Comparison of ENCODE assay signal across 9 mouse cellular contexts in genomic region chr1:74030901-74031360, GRCm38 (mm10).
DNase-seq lines count a peak whose midpoint lies in the region; ATAC-seq and TF ChIP-seq lines count a peak whose summit lies in the region.
"Had no signal": no experiment of that assay in that cellular context is flagged by ENCODE, and none has a peak within 500 bp of the region (broad histone marks: within the 10 kb centered on the region; RNA-seq: fewer than 3 reads in every experiment).

No protein-coding gene starts in this region.

- DNase-seq in urinary bladder, postnatal 4 days (ENCODE audit: low spot score in 2 of 2): peak; percentile 69 to 70
- no peak for DNase-seq in urinary bladder, adult 18-20 months (ENCODE audit: low spot score in 2 of 2)
- peak; percentile 99 for DNase-seq in heart, adult 11 months
- peak; percentile 75 to 85 for DNase-seq in lung, adult 18-20 months
- peak; percentile 73 for DNase-seq in retina, postnatal 1 day
- no peak for DNase-seq in left cerebral cortex, adult 2 months (ENCODE audit: extremely low spot score in 1 of 2, low spot score in 2 of 2)

- intact Hi-C loops in left cerebral cortex, adult 2 months (cut with DNase I): no loop called here

- TF ChIP-seq CTCF in intestine, postnatal 0 days (IDR thresholded peaks at IDR 0.05; ENCODE audit: low read depth): no peak
- TF ChIP-seq CTCF in left cerebral cortex, adult 2 months (IDR thresholded peaks at IDR 0.05): no peak

- no peaks in the 10 kb centered on the region for H3K27me3 ChIP-seq in intestine, postnatal 0 days (replicated peaks; ENCODE audit: control insufficient read depth, insufficient read depth, low read length)

- H3K4me3 ChIP-seq in intestine, postnatal 0 days (ENCODE audit: low read depth, low read length): no peak overlapping the region
- H3K4me3 ChIP-seq in left cerebral cortex, adult 2 months: no peak overlapping the region

- ATAC-seq in intestine, postnatal 0 days: peak; percentile 28; the same call in 1 of the 2 replicates
- ATAC-seq in megakaryocyte, adult 5-6 weeks (ENCODE audit: poor library complexity, severe bottlenecking): no peak

- no peaks in the 10 kb centered on the region; the same call in 1 of the 2 replicates for H3K36me3 ChIP-seq in intestine, postnatal 0 days (ENCODE audit: control insufficient read depth, insufficient read depth)

- no peak overlapping the region for H3K9ac ChIP-seq in intestine, postnatal 0 days (ENCODE audit: low read depth, low read length)

- no peaks in the 10 kb centered on the region for H3K9me3 ChIP-seq in intestine, postnatal 0 days (ENCODE audit: control insufficient read depth)

- WGBS in intestine, postnatal 0 days: 32% methylated on average over 3 of the region's 3 CpGs

- no peak overlapping the region for H3K4me2 ChIP-seq in intestine, postnatal 0 days (replicated peaks; ENCODE audit: low read depth)

- peak overlapping the region; percentile 46; the same call in 1 of the 2 replicates for H3K27ac ChIP-seq in intestine, postnatal 0 days (ENCODE audit: low read depth, low read length)
- no peak overlapping the region for H3K27ac ChIP-seq in left cerebral cortex, adult 2 months
- H3K27ac ChIP-seq: macrophage had no signal

- H3K4me1 ChIP-seq in intestine, postnatal 0 days (replicated peaks; ENCODE audit: control insufficient read depth, insufficient read depth, low read length): 0 out of 2 replicates have a peak, but pooled peaks cover 5% of the 10 kb centered on the region

Comparison
In these comparisons a context has a peak if more than half of its experiments do, and no peak if none do; other contexts are left out.
1. DNase-seq: peak in urinary bladder, postnatal 4 days (2 of 2), heart, adult 11 months (single experiment), lung, adult 18-20 months (2 of 2) and retina, postnatal 1 day (single experiment); none in urinary bladder, adult 18-20 months (0 of 2) and left cerebral cortex, adult 2 months (0 of 2).